Mouse (Mus musculus) bone marrow, adult 2 months (tissue): ENCODE results near the gene Wdr78.

Experiments used
- CTCF ChIP-seq: fragments of 200-500 bp; IDR thresholded peaks from 2 replicates; pipeline ENCODE4 v1.5.1; 2011; ENCODE audit warnings: low read length, control low read depth; ENCODE audit not compliant: control insufficient read depth, insufficient read depth
- POLR2A ChIP-seq: fragments of 200-500 bp; IDR thresholded peaks from 2 replicates; pipeline ENCODE4 v1.6.1; 2011; ENCODE audit warnings: low read depth, mild to moderate bottlenecking, control low read depth, low read length, borderline replicate concordance; ENCODE audit not compliant: control insufficient read depth

- TF ChIP-seq CTCF (no peak), POLR2A (no peak)
Observed at GRCm38 (mm10) chr4:102988526-102988925, 125.8 kb downstream of the Wdr78 start.
